Mouse (Mus musculus) C2C12 (cell line): ENCODE data around the gene Gapdh. TPM values are rescaled to one million over a fixed set of nuclear protein-coding genes. Genes with fewer than 3 reads are reported as not detected.

Experiments used
- H3K27me3 ChIP-seq: one replicate; pipeline ENCODE4 v1.6.1; 2011; ENCODE audit not compliant: control insufficient read depth, insufficient read depth, insufficient read length
- H3K36me3 ChIP-seq: one replicate; pipeline ENCODE4 v1.6.1; 2011; ENCODE audit not compliant: control insufficient read depth, insufficient read depth
- H3K4me3 ChIP-seq: one replicate; pipeline ENCODE4 v1.5.1; 2011; ENCODE audit warnings: mild to moderate bottlenecking, control low read depth; ENCODE audit not compliant: poor library complexity, insufficient read depth, severe bottlenecking
- H3K79me2 ChIP-seq: one replicate; pipeline ENCODE4 v1.6.1; 2011; ENCODE audit not compliant: control insufficient read depth, insufficient read depth
- H3K79me3 ChIP-seq: one replicate; pipeline ENCODE4 v1.6.1; 2011; ENCODE audit warnings: low read depth, control low read depth
- H3ac ChIP-seq: one replicate; pipeline ENCODE3; 2011; ENCODE audit warnings: low read depth; ENCODE audit not compliant: control insufficient read depth, insufficient read length
- CEBPB ChIP-seq: IDR thresholded peaks from one replicate; pipeline ENCODE4 v1.6.1; 2011; ENCODE audit warnings: low read depth, mild to moderate bottlenecking, control low read depth, moderate library complexity
- CTCF ChIP-seq: IDR thresholded peaks from one replicate; pipeline ENCODE4 v1.5.1; 2011; ENCODE audit not compliant: control insufficient read depth, insufficient read depth, insufficient read length
- FOSL1 ChIP-seq: IDR thresholded peaks from one replicate; pipeline ENCODE4 v1.8.0; 2011; ENCODE audit warnings: mild to moderate bottlenecking, low read length; ENCODE audit not compliant: poor library complexity, insufficient read depth, severe bottlenecking
- MAX ChIP-seq: IDR thresholded peaks from one replicate; pipeline ENCODE4 v1.6.1; 2011; ENCODE audit warnings: mild to moderate bottlenecking, control low read depth
- MYOD1 ChIP-seq: IDR thresholded peaks from one replicate; pipeline ENCODE4 v1.6.1; 2011; ENCODE audit warnings: low read depth; ENCODE audit not compliant: control insufficient read depth, insufficient read length
- MYOG ChIP-seq: IDR thresholded peaks from one replicate; pipeline ENCODE4 v1.6.1; 2011; ENCODE audit not compliant: control insufficient read depth, insufficient read length; ENCODE audit errors: extremely low read depth
- USF1 ChIP-seq: IDR thresholded peaks from one replicate; pipeline ENCODE4 v1.6.1; 2011; ENCODE audit warnings: low read depth, mild to moderate bottlenecking, control low read depth, moderate library complexity
- polyA plus RNA-seq: library from polyadenylated mRNA; unstranded; fragments of >200 nt; fragmentation: generic; extraction: Trizol; gene quantifications from one replicate; pipeline ENCODE4 v1.2.1, GENCODE M21; 2012; ENCODE audit warnings: missing spikeins

Gene Gapdh
- polyA plus RNA-seq, 1 experiment: 7,334 TPM

DNA sequence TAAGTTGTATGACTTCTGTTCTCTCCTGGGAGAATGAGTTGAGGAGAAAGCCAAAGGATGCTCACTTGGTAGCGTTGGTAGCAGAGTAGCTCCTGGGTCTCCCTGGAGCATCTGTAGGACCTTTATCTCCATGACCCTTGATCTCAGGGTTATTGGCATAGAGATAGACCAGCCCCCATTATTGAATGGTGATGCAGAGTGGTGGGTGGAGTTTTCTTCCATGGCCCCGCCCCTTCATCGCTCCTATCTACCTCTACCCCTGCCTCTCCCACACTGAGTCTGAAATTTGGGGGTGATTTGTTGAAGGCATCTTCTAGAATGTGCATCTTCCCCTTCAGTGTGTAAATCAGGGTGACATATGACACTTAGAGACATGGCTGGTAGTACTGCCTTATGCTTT, 9.8 kb downstream of the Gapdh start:
- H3K79me2 ChIP-seq: no peaks in the 10 kb centered on the region

DNA sequence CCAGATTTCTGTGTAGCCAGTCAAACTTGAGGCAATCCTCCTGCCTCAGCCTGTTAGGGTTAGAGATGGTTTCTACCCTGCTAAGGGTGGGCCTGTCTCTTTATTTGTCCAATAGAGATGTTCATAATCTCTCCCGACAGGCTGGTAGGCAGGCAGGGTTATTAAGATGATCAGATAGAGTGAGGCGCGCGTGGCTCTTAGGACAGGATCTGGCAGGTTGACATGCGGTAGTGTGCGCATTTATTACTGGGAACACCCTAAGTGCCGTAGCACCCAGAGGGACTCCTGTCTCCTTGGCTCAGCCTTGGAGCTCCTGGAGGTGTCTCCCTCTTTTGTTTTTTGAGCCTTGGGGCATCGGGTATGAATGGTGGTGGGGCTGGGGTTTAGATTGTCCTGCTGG, 11.0 kb downstream of the Gapdh start:
- H3K4me3 ChIP-seq: no peak overlapping the region
- no peaks in the 10 kb centered on the region for H3K27me3 ChIP-seq
- H3ac ChIP-seq: no peak overlapping the region
- no peaks in the 10 kb centered on the region for H3K79me3 ChIP-seq
- H3K79me2 ChIP-seq: no peaks in the 10 kb centered on the region
- no peak for TF ChIP-seq CEBPB
- TF ChIP-seq FOSL1: no peak
- no peak for TF ChIP-seq USF1
- no peak for TF ChIP-seq MAX
- TF ChIP-seq CTCF: no peak
- no peak for TF ChIP-seq MYOD1
- no peak for TF ChIP-seq MYOG
- peaks cover 47% of the 10 kb centered on the region for H3K36me3 ChIP-seq

More for the DNA sequence above, 9.8 kb downstream of the Gapdh start:
- Histone ChIP-seq H3ac (no peak overlapping the region), H3K4me3 (no peak overlapping the region), H3K36me3 (peaks cover 50% of the 10 kb centered on the region), H3K27me3 (no peaks in the 10 kb centered on the region), H3K79me3 (no peaks in the 10 kb centered on the region)
- TF ChIP-seq MYOG: no peak
- TF ChIP-seq MAX: no peak
- TF ChIP-seq FOSL1: no peak
- no peak for TF ChIP-seq MYOD1
- no peak for TF ChIP-seq CTCF
- no peak for TF ChIP-seq USF1
- no peak for TF ChIP-seq CEBPB

DNA sequence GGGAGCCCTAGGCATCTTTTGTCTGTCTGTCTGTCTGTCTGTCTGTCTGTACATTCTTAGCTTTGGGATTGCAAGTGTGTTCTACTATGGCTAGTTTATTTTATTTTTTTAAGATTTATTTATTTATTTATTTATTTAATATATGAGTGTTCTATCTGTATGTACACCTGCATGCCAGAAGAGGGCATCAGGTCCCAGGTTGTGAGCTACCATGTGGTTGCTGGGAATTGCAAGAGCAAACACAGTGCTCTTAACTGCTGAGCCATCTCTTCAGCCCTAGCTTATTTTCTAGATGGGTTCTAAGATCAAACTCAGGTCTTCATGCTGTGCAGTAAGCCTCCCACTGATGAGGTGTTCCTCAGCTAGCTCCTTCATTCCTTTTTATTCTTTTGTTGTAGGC, 11.7 kb downstream of the Gapdh start:
- Histone ChIP-seq H3ac (no peak overlapping the region), H3K79me2 (no peaks in the 10 kb centered on the region), H3K4me3 (no peak overlapping the region), H3K27me3 (no peaks in the 10 kb centered on the region), H3K79me3 (no peaks in the 10 kb centered on the region), H3K36me3 (peaks cover 40% of the 10 kb centered on the region)
- TF ChIP-seq USF1 (no peak), CEBPB (no peak), CTCF (no peak), FOSL1 (no peak), MYOG (no peak), MAX (no peak), MYOD1 (no peak)

DNA sequence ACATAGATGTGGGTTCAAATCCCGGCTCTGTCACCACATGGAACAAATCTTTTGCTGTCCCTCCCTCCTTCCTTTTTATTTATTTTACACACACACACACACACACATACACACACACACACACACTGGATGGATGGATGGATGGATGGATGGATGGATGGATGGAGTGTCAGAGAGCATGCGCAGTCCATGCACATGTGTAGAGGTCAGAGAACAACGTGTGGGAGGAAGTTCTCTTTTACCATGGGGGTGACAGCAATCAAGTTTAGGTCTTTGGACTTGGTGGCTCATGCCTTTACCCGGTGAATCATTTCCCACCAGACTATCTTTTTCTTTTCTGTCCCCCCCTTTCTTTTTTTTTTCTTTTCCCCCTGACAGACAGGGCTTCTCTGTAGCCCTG, 12.6 kb downstream of the Gapdh start:
- Histone ChIP-seq H3K79me2 (peaks cover 4% of the 10 kb centered on the region), H3K79me3 (no peaks in the 10 kb centered on the region), H3K27me3 (no peaks in the 10 kb centered on the region), H3ac (no peak overlapping the region), H3K4me3 (no peak overlapping the region), H3K36me3 (peaks cover 32% of the 10 kb centered on the region)
- TF ChIP-seq CTCF (no peak), FOSL1 (no peak), CEBPB (no peak), MAX (no peak), MYOD1 (no peak), MYOG (no peak), USF1 (no peak)

DNA sequence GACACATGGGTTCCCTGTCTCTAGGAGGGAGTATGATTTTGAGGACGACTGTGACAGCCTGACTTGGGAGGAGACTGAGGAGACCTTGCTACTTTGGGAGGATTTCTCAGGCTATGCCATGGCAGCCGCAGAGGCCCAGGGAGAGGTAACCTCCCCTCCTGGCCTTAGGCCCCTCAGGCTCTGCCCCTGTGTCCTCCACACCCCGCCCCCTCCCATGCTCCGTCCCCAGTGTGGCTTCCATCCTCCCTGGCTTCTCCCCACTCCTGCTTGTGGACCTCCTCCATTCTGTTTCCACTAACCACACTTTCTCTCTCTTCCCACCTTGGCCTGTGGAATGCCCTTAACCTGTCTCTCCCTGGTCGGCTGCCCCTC, 13.3 kb downstream of the Gapdh start:
- Histone ChIP-seq H3K36me3 (peaks cover 28% of the 10 kb centered on the region), H3ac (no peak overlapping the region), H3K27me3 (no peaks in the 10 kb centered on the region), H3K4me3 (no peak overlapping the region), H3K79me2 (peaks cover 8% of the 10 kb centered on the region), H3K79me3 (peaks cover under 1% of the 10 kb centered on the region)
- TF ChIP-seq CTCF (no peak), MAX (no peak), USF1 (no peak), FOSL1 (no peak), MYOG (no peak), CEBPB (no peak), MYOD1 (no peak)

DNA sequence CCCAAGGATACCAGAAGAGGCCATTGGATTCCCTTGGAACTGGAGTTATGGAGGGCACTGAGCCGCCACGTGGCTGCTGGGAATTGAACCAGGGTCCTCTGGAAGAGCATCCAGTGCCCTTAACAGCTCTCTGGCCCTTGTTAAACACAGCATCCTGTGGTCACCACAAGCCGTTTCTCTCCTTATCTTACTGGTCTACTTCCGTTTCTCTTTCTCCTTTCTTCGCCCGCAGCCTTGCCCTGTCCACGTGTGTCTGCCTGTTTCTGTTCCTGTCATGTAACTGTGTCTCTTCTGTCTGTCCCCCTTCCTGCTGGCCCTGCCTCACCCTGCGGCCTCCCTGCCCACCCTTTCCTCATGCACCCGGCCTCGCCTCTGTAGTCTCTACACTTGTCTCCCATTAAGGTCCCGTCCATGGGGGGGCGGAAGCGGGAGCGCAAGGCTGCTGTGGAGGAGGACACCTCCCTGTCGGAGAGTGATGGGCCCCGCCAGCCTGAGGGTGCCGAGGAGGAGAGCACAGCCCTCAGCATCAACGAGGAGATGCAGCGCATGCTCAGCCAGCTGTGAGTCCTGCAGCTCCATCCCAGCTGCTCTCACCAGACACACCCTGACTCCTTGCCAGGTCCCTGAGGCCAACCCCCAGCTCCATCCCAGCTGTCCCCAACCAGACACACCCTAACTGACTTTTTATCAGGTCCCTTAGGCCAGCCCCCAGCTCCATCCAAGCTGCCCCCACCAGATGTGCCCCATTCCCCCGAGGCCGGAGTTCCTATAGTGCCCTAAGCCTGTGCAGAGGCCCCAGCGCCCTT, 13.9 kb downstream of the Gapdh start:
- TF ChIP-seq CTCF: no peak
- TF ChIP-seq FOSL1: no peak
- no peak for TF ChIP-seq MYOG
- no peak for TF ChIP-seq CEBPB
- no peak for TF ChIP-seq MYOD1
- peaks cover 2% of the 10 kb centered on the region for H3K79me3 ChIP-seq
- peaks cover 13% of the 10 kb centered on the region for H3K79me2 ChIP-seq
- no peaks in the 10 kb centered on the region for H3K27me3 ChIP-seq
- no peak overlapping the region for H3ac ChIP-seq
- H3K4me3 ChIP-seq: no peak overlapping the region
- peaks cover 23% of the 10 kb centered on the region for H3K36me3 ChIP-seq
